Mouse (Mus musculus): ENCODE results near the gene Pdxk.
"Not testable (repeated sequence)": the region's sequence is repeated elsewhere in the genome, so short reads cannot be mapped to it uniquely, and the experiment has no call there.

Pdxk gene

GRCm38 (mm10) chr10:78464792-78465207, at the start of gene Pdxk:
TSS of gene Pdxk (minus strand) at chr10:78464975.
- DNase-seq (ENCODE audit: low spot score in 2 of 2): peak; percentile 92 to 95

- DNase-seq (ENCODE audit: low spot score in 2 of 2): no peak
These were observed 38.4 kb upstream of the Pdxk start for GRCm38 (mm10) chr10:78502986-78503733.

- peak; percentile 72 to 84 for DNase-seq (ENCODE audit: low spot score in 2 of 2)
These were observed 22.8 kb upstream of the Pdxk start for GRCm38 (mm10) chr10:78487431-78488086.

- DNase-seq (ENCODE audit: low spot score in 2 of 2): no peak
These were observed 22.1 kb upstream of the Pdxk start for GRCm38 (mm10) chr10:78486871-78487270.

- DNase-seq (ENCODE audit: low spot score in 2 of 2): not testable (repeated sequence)
These were observed 20.6 kb upstream of the Pdxk start for GRCm38 (mm10) chr10:78485369-78485768.

GRCm38 (mm10) chr10:78481928-78482499, 17.2 kb upstream of the Pdxk start:
- DNase-seq (ENCODE audit: low spot score in 2 of 2): peak in 1 of 2 experiments; percentile 43

- DNase-seq (ENCODE audit: low spot score in 2 of 2): no peak
These were observed 16.5 kb upstream of the Pdxk start for GRCm38 (mm10) chr10:78480954-78481927.

- DNase-seq (ENCODE audit: low spot score in 2 of 2): no peak
These were observed 12.0 kb upstream of the Pdxk start for GRCm38 (mm10) chr10:78476821-78477220.

- no peak for DNase-seq (ENCODE audit: low spot score in 2 of 2)
These were observed 10.0 kb upstream of the Pdxk start for GRCm38 (mm10) chr10:78474759-78475158.

GRCm38 (mm10) chr10:78473434-78473833, 8.7 kb upstream of the Pdxk start:
- DNase-seq (ENCODE audit: low spot score in 2 of 2): no peak

GRCm38 (mm10) chr10:78472046-78472445, 7.3 kb upstream of the Pdxk start:
- DNase-seq (ENCODE audit: low spot score in 2 of 2): no peak

- DNase-seq (ENCODE audit: low spot score in 2 of 2): no peak
These were observed 6.0 kb upstream of the Pdxk start for GRCm38 (mm10) chr10:78470582-78471313.

GRCm38 (mm10) chr10:78467761-78468310, 3.1 kb upstream of the Pdxk start:
- peak in 1 of 2 experiments; percentile 44 for DNase-seq (ENCODE audit: low spot score in 2 of 2)

- DNase-seq (ENCODE audit: low spot score in 2 of 2): no peak
These were observed 1.9 kb upstream of the Pdxk start for GRCm38 (mm10) chr10:78466647-78467046.

- no peak for DNase-seq (ENCODE audit: low spot score in 2 of 2)
These were observed 697 bp upstream of the Pdxk start for GRCm38 (mm10) chr10:78465472-78465871.

GRCm38 (mm10) chr10:78464201-78464791, 479 bp downstream of the Pdxk start:
- DNase-seq (ENCODE audit: low spot score in 2 of 2): peak in 1 of 2 experiments; percentile 26

- peak in 1 of 2 experiments; percentile 45 for DNase-seq (ENCODE audit: low spot score in 2 of 2)
These were observed 1.0 kb downstream of the Pdxk start for GRCm38 (mm10) chr10:78463769-78464167.

GRCm38 (mm10) chr10:78462945-78463768, 1.6 kb downstream of the Pdxk start:
- DNase-seq (ENCODE audit: low spot score in 2 of 2): no peak

GRCm38 (mm10) chr10:78461767-78462166, 3.0 kb downstream of the Pdxk start:
- no peak for DNase-seq (ENCODE audit: low spot score in 2 of 2)

Data from urinary bladder, postnatal 36 days (tissue).